Comparison of ENCODE assay signal across 15 mouse cellular contexts in the genomic region with DNA sequence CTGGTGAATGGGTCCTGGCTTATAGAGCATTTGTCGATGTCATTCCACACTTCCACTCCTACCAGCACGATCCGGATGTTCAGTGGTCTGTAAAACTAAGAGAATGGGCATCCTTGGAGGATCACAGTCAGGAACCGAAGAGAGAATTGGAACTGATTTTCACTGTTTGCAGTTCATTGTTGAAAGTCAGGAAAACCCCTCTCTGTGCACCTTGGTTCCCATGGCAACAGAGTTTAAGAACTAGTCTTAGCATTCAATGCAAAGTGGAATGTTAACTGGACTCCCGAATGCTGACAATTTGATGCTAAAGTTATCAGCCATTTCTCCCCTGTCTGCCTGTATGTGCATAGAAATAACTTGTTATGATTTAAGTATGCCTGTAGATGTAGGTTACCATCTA.
"Had no signal": no experiment of that assay in that cellular context is flagged by ENCODE, and none has a peak within 500 bp of the region (broad histone marks: within the 10 kb centered on the region; RNA-seq: fewer than 3 reads in every experiment).

No protein-coding gene starts in this region.

- H3K9ac ChIP-seq: liver, embryonic 15.5 days; neural tube, embryonic 13.5 days had no signal

- H3K9me3 ChIP-seq: limb, embryonic 10.5 days; liver, embryonic 15.5 days; neural tube, embryonic 13.5 days had no signal

- H3K36me3 ChIP-seq: limb, embryonic 10.5 days; liver, embryonic 15.5 days; neural tube, embryonic 13.5 days had no signal

- DNase-seq: kidney, postnatal 10 days; kidney, postnatal 4 days; lung, adult 2 months; lung, postnatal 36 days; retina, postnatal 1 day; right cerebral cortex, postnatal 4 days; spleen, adult 18-20 months; thymus, adult 18-20 months; thymus, postnatal 14 days had no signal

- H3K4me2 ChIP-seq: liver, embryonic 11.5 days; liver, embryonic 15.5 days; neural tube, embryonic 13.5 days had no signal

- H3K27me3 ChIP-seq: liver, embryonic 15.5 days; neural tube, embryonic 13.5 days had no signal

- ATAC-seq: lung, postnatal 0 days had no signal

- H3K4me3 ChIP-seq: layer of hippocampus, adult 2 months; limb, embryonic 10.5 days; liver, embryonic 15.5 days; neural tube, embryonic 13.5 days had no signal

- H3K27ac ChIP-seq: layer of hippocampus, adult 2 months; limb, embryonic 10.5 days; liver, embryonic 15.5 days; neural tube, embryonic 13.5 days had no signal

- H3K4me1 ChIP-seq: liver, embryonic 15.5 days; neural tube, embryonic 13.5 days had no signal
